ENCODE assay signal across 8 mouse cellular contexts in genomic region chr11:118201833-118202409, GRCm38 (mm10). TPM values are rescaled to one million over a fixed set of nuclear protein-coding genes. Genes with fewer than 3 reads are reported as not detected.
DNase-seq lines count a peak whose midpoint lies in the region; ATAC-seq lines count a peak whose summit lies in the region.

No protein-coding gene starts in this region.

- intact Hi-C loops in heart, postnatal 36 days (cut with DNase I) = no loop called here

- no peaks in the 10 kb centered on the region for H3K27me3 ChIP-seq in heart, embryonic 14.5 days (ENCODE audit: control insufficient read depth, insufficient read depth, low read length)
- H3K27me3 ChIP-seq in embryonic facial prominence, embryonic 10.5 days (replicated peaks; ENCODE audit: low read depth, poor library complexity, severe bottlenecking) = no peaks in the 10 kb centered on the region
- H3K27me3 ChIP-seq in hindbrain, embryonic 16.5 days (replicated peaks; ENCODE audit: control insufficient read depth, insufficient read depth, low read length) = no peaks in the 10 kb centered on the region
- H3K27me3 ChIP-seq in midbrain, embryonic 11.5 days (ENCODE audit: control insufficient read depth, insufficient read depth, low read length) = no peaks in the 10 kb centered on the region

- H3K9ac ChIP-seq in heart, embryonic 14.5 days (ENCODE audit: low read length) = peak overlapping the region; percentile 69
- peak overlapping the region; percentile 78 for H3K9ac ChIP-seq in hindbrain, embryonic 16.5 days (ENCODE audit: low read depth, low read length)
- peak overlapping the region; percentile 75 for H3K9ac ChIP-seq in midbrain, embryonic 11.5 days (ENCODE audit: low read length)

- H3K27ac ChIP-seq in heart, embryonic 14.5 days (replicated peaks in 1 of 2; ENCODE audit: control insufficient read depth in 1 of 2, insufficient read depth in 1 of 2, low read depth in 2 of 2, low read length in 2 of 2) = peak overlapping the region; percentile 85 to 86
- H3K27ac ChIP-seq in embryonic facial prominence, embryonic 10.5 days (replicated peaks) = peak overlapping the region; percentile 87
- peak overlapping the region; percentile 96 for H3K27ac ChIP-seq in hindbrain, embryonic 16.5 days (ENCODE audit: low read depth, low read length)
- peak overlapping the region; percentile 92 for H3K27ac ChIP-seq in midbrain, embryonic 11.5 days (ENCODE audit: low read depth, low read length)

- H3K4me1 ChIP-seq in heart, embryonic 14.5 days (ENCODE audit: control insufficient read depth in 2 of 2, insufficient read depth in 2 of 2, low read length in 2 of 2) = peaks cover 56 to 81% of the 10 kb centered on the region in 2 experiments
- H3K4me1 ChIP-seq in embryonic facial prominence, embryonic 10.5 days = peaks cover 82% of the 10 kb centered on the region
- H3K4me1 ChIP-seq in hindbrain, embryonic 16.5 days (ENCODE audit: control insufficient read depth, insufficient read depth, low read depth, low read length) = peaks cover 64% of the 10 kb centered on the region
- peaks cover 52% of the 10 kb centered on the region for H3K4me1 ChIP-seq in midbrain, embryonic 11.5 days (ENCODE audit: control insufficient read depth, insufficient read depth, low read length)

- peak; percentile 10; the same call in 1 of the 2 replicates for ATAC-seq in heart, embryonic 14.5 days (ENCODE audit: insufficient number of reproducible peaks, insufficient read depth, low FRiP score, low read depth)
- peak; percentile 54 for ATAC-seq in hindbrain, embryonic 16.5 days
- ATAC-seq in midbrain, embryonic 11.5 days (ENCODE audit: low FRiP score) = no peak
- ATAC-seq in megakaryocyte progenitor cell, adult 5-6 weeks (replicated peaks; ENCODE audit: poor library complexity) = no peak

- H3K4me2 ChIP-seq in heart, embryonic 14.5 days (ENCODE audit: low read length) = peak overlapping the region; percentile 71
- peak overlapping the region; percentile 76 for H3K4me2 ChIP-seq in hindbrain, embryonic 16.5 days (ENCODE audit: low read length)
- peak overlapping the region; percentile 68 for H3K4me2 ChIP-seq in midbrain, embryonic 11.5 days

- no peaks in the 10 kb centered on the region for H3K9me3 ChIP-seq in heart, embryonic 14.5 days (ENCODE audit: control insufficient read depth, low read length)
- no peaks in the 10 kb centered on the region for H3K9me3 ChIP-seq in embryonic facial prominence, embryonic 10.5 days
- H3K9me3 ChIP-seq in hindbrain, embryonic 16.5 days (ENCODE audit: control insufficient read depth, low read length) = no peaks in the 10 kb centered on the region
- H3K9me3 ChIP-seq in midbrain, embryonic 11.5 days (ENCODE audit: control insufficient read depth, low read length) = no peaks in the 10 kb centered on the region

- 11% methylated on average over 9 of the region's 9 CpGs for WGBS in heart, embryonic 14.5 days
- WGBS in embryonic facial prominence, embryonic 10.5 days = 14% methylated on average over 9 of the region's 9 CpGs
- WGBS in hindbrain, embryonic 16.5 days = 6% methylated on average over 9 of the region's 9 CpGs
- 12% methylated on average over 9 of the region's 9 CpGs for WGBS in midbrain, embryonic 11.5 days

- DNase-seq in heart, postnatal 36 days = no peak
- no peak for DNase-seq in embryonic facial prominence, embryonic 10.5 days (ENCODE audit: low spot score)
- DNase-seq in midbrain, embryonic 11.5 days (ENCODE audit: low spot score, missing footprints) = peak; percentile 90
- DNase-seq in layer of hippocampus, adult 18-20 months (ENCODE audit: low spot score in 2 of 2) = no peak
- no peak for DNase-seq in layer of hippocampus, postnatal 10 days (ENCODE audit: low spot score in 2 of 2)

- peak overlapping the region; percentile 42 to 48 for H3K4me3 ChIP-seq in heart, embryonic 14.5 days (ENCODE audit: control insufficient read depth in 1 of 2, insufficient read depth in 1 of 2, low read depth in 1 of 2, low read length in 2 of 2)
- peak overlapping the region; percentile 60 for H3K4me3 ChIP-seq in embryonic facial prominence, embryonic 10.5 days
- peak overlapping the region; percentile 51 for H3K4me3 ChIP-seq in hindbrain, embryonic 16.5 days (ENCODE audit: low read length)
- peak overlapping the region; percentile 41 for H3K4me3 ChIP-seq in midbrain, embryonic 11.5 days (ENCODE audit: low read depth, low read length)

- no peaks in the 10 kb centered on the region for H3K36me3 ChIP-seq in heart, embryonic 14.5 days (ENCODE audit: control insufficient read depth, insufficient read depth, low read length)
- no peaks in the 10 kb centered on the region for H3K36me3 ChIP-seq in embryonic facial prominence, embryonic 10.5 days (replicated peaks)
- H3K36me3 ChIP-seq in hindbrain, embryonic 16.5 days (ENCODE audit: control insufficient read depth, insufficient read depth, low read length) = no peaks in the 10 kb centered on the region
- H3K36me3 ChIP-seq in midbrain, embryonic 11.5 days (ENCODE audit: control insufficient read depth, insufficient read depth, low read length) = no peaks in the 10 kb centered on the region

RNA-seq across cellular contexts. Expression of gene Cyth1, which starts 46.5 kb away (rescaled TPM):
- 12.7 and 15.9 TPM in 2 replicates for polyA plus RNA-seq in heart, embryonic 14.5 days (2014; fragmentation: Nextera tagmentation; extraction: Ambion mirVana)
- 10 to 100 TPM; 45.6 to 51.6 TPM for total RNA-seq in heart, postnatal 36 days (2021)
- polyA plus RNA-seq in embryonic facial prominence, embryonic 10.5 days (2016; fragmentation: Nextera tagmentation; extraction: Ambion mirVana) = 15.5 and 15.8 TPM in 2 replicates
- polyA plus RNA-seq in hindbrain, embryonic 16.5 days (2015; fragmentation: Nextera tagmentation; extraction: Ambion mirVana) = 19.7 and 23.3 TPM in 2 replicates
- 12.3 and 12.8 TPM in 2 replicates for polyA plus RNA-seq in midbrain, embryonic 11.5 days (2014; fragmentation: Nextera tagmentation; extraction: Ambion mirVana)
- 10 to 100 TPM; 88.0 to 91.7 TPM for total RNA-seq in layer of hippocampus, adult 18-20 months (2021)
- 12.3 and 15.1 TPM in 2 replicates for total RNA-seq in megakaryocyte progenitor cell, adult 5-6 weeks (2015)
- total RNA-seq in megakaryocyte progenitor cell, adult 5-6 weeks (2017) = 45.5 and 56.3 TPM in 2 replicates
- 10 to 100 TPM; 59.3 to 63.5 TPM for total RNA-seq in layer of hippocampus, postnatal 10 days (2021)

Comparison
In these comparisons a context has a peak if more than half of its experiments do, and no peak if none do; other contexts are left out.
1. ATAC-seq: peak in heart, embryonic 14.5 days (single experiment) and hindbrain, embryonic 16.5 days (single experiment); none in midbrain, embryonic 11.5 days (single experiment) and megakaryocyte progenitor cell, adult 5-6 weeks (single experiment).
2. Peak in every context shown above with its lines, with median percentiles within 50 percentile points of each other: H3K27ac ChIP-seq, H3K4me2 ChIP-seq, H3K4me3 ChIP-seq and H3K9ac ChIP-seq.